In genomic region chr8:44932546-44933342, GRCm38 (mm10) we compare ENCODE assay signal across 17 mouse cellular contexts. TPM values are rescaled to one million over a fixed set of nuclear protein-coding genes. Genes with fewer than 3 reads are reported as not detected.
"Had no signal": no experiment of that assay in that cellular context is flagged by ENCODE, and none has a peak within 500 bp of the region (broad histone marks: within the 10 kb centered on the region; RNA-seq: fewer than 3 reads in every experiment).

No protein-coding gene starts in this region.

- H3K4me1 ChIP-seq: liver, embryonic 13.5 days; liver, embryonic 15.5 days; lung, embryonic 15.5 days; neural tube, embryonic 12.5 days; stomach, embryonic 15.5 days had no signal

- H3K4me3 ChIP-seq: liver, embryonic 13.5 days; liver, embryonic 15.5 days; megakaryocyte, embryonic 14.5 days; neural tube, embryonic 12.5 days had no signal

- H3K36me3 ChIP-seq: liver, embryonic 13.5 days; liver, embryonic 15.5 days; lung, embryonic 15.5 days; midbrain, embryonic 12.5 days; neural tube, embryonic 12.5 days; stomach, embryonic 15.5 days had no signal

- H3K4me2 ChIP-seq: liver, embryonic 13.5 days; liver, embryonic 15.5 days had no signal

- H3K27me3 ChIP-seq: lung, embryonic 15.5 days; midbrain, embryonic 12.5 days; neural tube, embryonic 12.5 days; stomach, embryonic 15.5 days had no signal

- DNase-seq: liver, embryonic 13.5 days; liver, postnatal 0 days; lung, postnatal 10 days; right cerebral cortex, postnatal 14 days; thymus, adult 2 months; thymus, postnatal 25 days; thymus, postnatal 4 days had no signal

- H3K27ac ChIP-seq: liver, embryonic 13.5 days; liver, embryonic 15.5 days; lung, embryonic 15.5 days; macrophage; midbrain, embryonic 12.5 days; neural tube, embryonic 12.5 days; stomach, embryonic 15.5 days; stomach, postnatal 0 days had no signal

- H3K9me3 ChIP-seq: liver, embryonic 15.5 days; lung, embryonic 15.5 days; midbrain, embryonic 12.5 days; neural tube, embryonic 12.5 days; stomach, embryonic 15.5 days had no signal

- H3K9ac ChIP-seq: liver, embryonic 13.5 days; liver, embryonic 15.5 days; liver, postnatal 0 days; lung, embryonic 15.5 days; midbrain, embryonic 12.5 days; neural tube, embryonic 12.5 days; stomach, embryonic 15.5 days had no signal

- ATAC-seq: liver, postnatal 0 days; midbrain, embryonic 16.5 days had no signal

RNA-seq across cellular contexts. Expression of gene Fat1, which starts 2.5 kb away (rescaled TPM):
- total RNA-seq: megakaryocyte progenitor cell, adult 5-6 weeks had no signal
